Mouse (Mus musculus): ENCODE data around the gene Cdc42. TPM values are rescaled to one million over a fixed set of nuclear protein-coding genes. Genes with fewer than 3 reads are reported as not detected.

The Cdc42 gene
- polyA plus RNA-seq, 1 experiment from 2014 or later, result 632 TPM

DNA sequence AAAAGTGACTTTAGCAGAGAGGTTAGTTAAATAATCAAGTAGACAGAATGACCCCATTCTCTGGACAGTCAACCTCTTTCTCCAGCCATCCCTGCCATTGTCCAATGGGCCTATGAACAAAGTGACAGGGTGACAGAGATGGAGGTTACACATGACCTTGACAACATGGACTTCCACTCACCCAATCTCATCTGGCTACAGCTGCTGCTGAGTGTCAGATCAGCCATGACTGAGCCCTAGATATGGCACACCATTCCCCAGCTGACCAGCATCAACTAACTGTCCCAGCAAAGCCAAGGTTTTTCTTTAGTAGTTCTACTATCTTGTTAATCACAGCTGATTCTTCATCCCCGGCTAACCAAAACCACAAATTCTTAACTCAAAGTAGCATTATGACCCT is 14.7 kb downstream of the Cdc42 start:
- Histone ChIP-seq H3K4me2 (ENCODE audit: low read length) (no peak overlapping the region), H3K4me1 (replicated peaks; ENCODE audit: control insufficient read depth, insufficient read depth, low read length) (no peaks in the 10 kb centered on the region; the same call in 1 of the 2 replicates), H3K27ac (ENCODE audit: low read depth) (no peak overlapping the region), H3K4me3 (ENCODE audit: low read depth, low read length) (no peak overlapping the region), H3K9me3 (ENCODE audit: control insufficient read depth, low read length) (no peaks in the 10 kb centered on the region), H3K36me3 (ENCODE audit: control insufficient read depth, insufficient read depth, low read length) (peaks cover 33% of the 10 kb centered on the region), H3K27me3 (replicated peaks; ENCODE audit: control insufficient read depth, insufficient read depth, low read length) (no peaks in the 10 kb centered on the region), H3K9ac (ENCODE audit: low read length) (no peak overlapping the region)
- DNase-seq (ENCODE audit: low spot score), result no peak
- 90% methylated on average over 1 of the region's 1 CpGs for whole genome bisulfite sequencing
- no peak for ATAC-seq (replicated peaks; ENCODE audit: low FRiP score, low TSS enrichment, low read depth)

DNA sequence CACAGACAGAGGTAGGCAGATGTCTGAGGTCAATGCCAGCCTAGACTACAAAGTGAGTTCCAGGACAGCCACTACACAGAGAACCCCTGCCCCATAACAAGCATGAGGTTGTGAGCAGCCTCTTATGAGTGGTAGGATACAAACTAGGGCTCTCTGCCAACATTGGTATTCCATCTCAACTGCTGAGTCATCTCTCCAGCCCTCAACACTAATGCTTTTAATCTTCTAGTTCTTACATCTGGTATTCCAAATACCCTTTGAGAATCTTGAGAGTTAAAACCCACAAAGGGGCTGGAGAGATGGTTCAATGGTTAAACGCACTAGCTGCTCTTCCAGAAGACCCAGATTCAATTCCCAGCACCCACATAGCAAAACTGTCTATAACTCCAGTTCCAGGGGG is 18.1 kb downstream of the Cdc42 start:
- no peaks in the 10 kb centered on the region for H3K27me3 ChIP-seq (replicated peaks; ENCODE audit: control insufficient read depth, insufficient read depth, low read length)
- ATAC-seq (replicated peaks; ENCODE audit: low FRiP score, low TSS enrichment, low read depth) (no peak), DNase-seq (ENCODE audit: low spot score) (no peak)
- peaks cover 26% of the 10 kb centered on the region for H3K36me3 ChIP-seq (ENCODE audit: control insufficient read depth, insufficient read depth, low read length)
- H3K4me3 ChIP-seq (ENCODE audit: low read depth, low read length), result no peak overlapping the region
- WGBS, result 82% methylated on average over 1 of the region's 1 CpGs
- no peak overlapping the region for H3K9ac ChIP-seq (ENCODE audit: low read length)
- H3K27ac ChIP-seq (ENCODE audit: low read depth), result no peak overlapping the region
- H3K9me3 ChIP-seq (ENCODE audit: control insufficient read depth, low read length), result no peaks in the 10 kb centered on the region
- no peak overlapping the region for H3K4me2 ChIP-seq (ENCODE audit: low read length)
- no peaks in the 10 kb centered on the region; the same call in 1 of the 2 replicates for H3K4me1 ChIP-seq (replicated peaks; ENCODE audit: control insufficient read depth, insufficient read depth, low read length)

DNA sequence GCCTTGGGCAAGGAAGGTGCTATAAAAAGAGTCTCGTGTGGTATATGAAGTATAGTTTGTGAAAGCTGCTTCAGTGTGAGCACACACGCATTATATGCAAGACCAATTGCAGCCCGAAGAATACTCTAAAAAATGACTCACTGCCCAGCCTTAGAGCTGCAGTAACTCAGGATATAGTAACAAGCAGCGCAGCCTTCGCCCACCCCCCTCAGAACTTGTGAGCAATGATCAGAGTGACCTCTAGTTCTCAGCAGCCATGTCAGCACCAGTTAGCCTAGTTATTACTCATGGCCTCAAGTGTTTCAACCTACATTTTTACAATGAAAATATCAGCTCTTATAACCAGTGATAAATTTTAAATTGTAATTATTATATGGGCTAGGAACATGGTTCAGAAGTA is 21.1 kb downstream of the Cdc42 start:
- ATAC-seq (replicated peaks; ENCODE audit: low FRiP score, low TSS enrichment, low read depth), result no peak

DNA sequence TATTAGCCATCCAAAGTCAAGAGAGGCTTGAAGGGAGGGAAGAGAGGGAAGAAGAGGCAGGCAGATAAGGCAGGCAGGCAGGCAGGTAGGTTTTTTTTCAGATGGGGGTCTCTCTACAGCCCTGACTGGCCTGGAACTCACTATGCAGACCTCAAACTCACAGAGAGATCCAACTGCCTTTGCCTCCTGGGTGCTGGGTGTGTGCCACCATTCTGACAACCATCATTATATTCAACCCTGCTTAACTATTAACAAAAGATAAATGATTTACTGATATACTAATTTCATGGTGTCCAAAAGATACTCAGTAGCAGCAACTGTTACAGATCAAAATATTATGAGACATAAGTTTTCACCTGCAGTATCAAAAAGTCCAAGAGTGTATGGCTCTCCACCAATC is 25.5 kb downstream of the Cdc42 start:
- no peak for ATAC-seq (replicated peaks; ENCODE audit: low FRiP score, low TSS enrichment, low read depth)
- H3K4me2 ChIP-seq (ENCODE audit: low read length), result no peak overlapping the region
- no peaks in the 10 kb centered on the region for H3K9me3 ChIP-seq (ENCODE audit: control insufficient read depth, low read length)
- H3K27me3 ChIP-seq (replicated peaks; ENCODE audit: control insufficient read depth, insufficient read depth, low read length), result no peaks in the 10 kb centered on the region
- no peak overlapping the region for H3K9ac ChIP-seq (ENCODE audit: low read length)
- H3K4me1 ChIP-seq (replicated peaks; ENCODE audit: control insufficient read depth, insufficient read depth, low read length), result no peaks in the 10 kb centered on the region
- no peak for DNase-seq (ENCODE audit: low spot score)
- H3K36me3 ChIP-seq (ENCODE audit: control insufficient read depth, insufficient read depth, low read length), result peaks cover 89% of the 10 kb centered on the region
- no peak overlapping the region for H3K27ac ChIP-seq (ENCODE audit: low read depth)
- H3K4me3 ChIP-seq (ENCODE audit: low read depth, low read length), result no peak overlapping the region

More for the DNA sequence above, 21.1 kb downstream of the Cdc42 start:
- H3K9ac ChIP-seq (ENCODE audit: low read length), result no peak overlapping the region
- no peak overlapping the region for H3K4me2 ChIP-seq (ENCODE audit: low read length)
- H3K27ac ChIP-seq (ENCODE audit: low read depth), result no peak overlapping the region
- no peaks in the 10 kb centered on the region for H3K27me3 ChIP-seq (replicated peaks; ENCODE audit: control insufficient read depth, insufficient read depth, low read length)
- H3K4me3 ChIP-seq (ENCODE audit: low read depth, low read length), result no peak overlapping the region
- H3K36me3 ChIP-seq (ENCODE audit: control insufficient read depth, insufficient read depth, low read length), result peaks cover 46% of the 10 kb centered on the region
- H3K9me3 ChIP-seq (ENCODE audit: control insufficient read depth, low read length), result no peaks in the 10 kb centered on the region
- no peaks in the 10 kb centered on the region; the same call in 1 of the 2 replicates for H3K4me1 ChIP-seq (replicated peaks; ENCODE audit: control insufficient read depth, insufficient read depth, low read length)
- DNase-seq (ENCODE audit: low spot score), result no peak
- 86% methylated on average over 5 of the region's 5 CpGs for WGBS

DNA sequence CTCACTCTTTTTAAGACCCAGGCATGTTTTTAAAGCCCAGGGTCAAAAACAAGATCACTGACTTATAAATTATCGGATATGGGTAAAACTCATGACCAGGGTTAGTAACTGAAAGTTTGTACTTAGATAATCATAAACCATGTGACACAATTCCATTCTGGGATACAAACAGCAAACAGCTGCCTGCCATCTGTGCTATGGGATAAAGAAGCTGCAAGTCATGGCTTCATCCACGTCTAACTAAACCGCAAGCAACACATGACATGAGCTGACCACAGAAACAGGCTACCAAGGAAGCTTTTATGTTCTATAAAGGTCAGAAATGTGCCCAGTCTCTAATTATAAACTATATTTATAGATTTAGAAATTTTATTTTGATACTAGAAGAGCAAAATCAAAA is 31.0 kb downstream of the Cdc42 start:
- 80% methylated on average over 3 of the region's 3 CpGs for WGBS
- Histone ChIP-seq H3K4me3 (ENCODE audit: low read depth, low read length) (no peak overlapping the region), H3K27me3 (replicated peaks; ENCODE audit: control insufficient read depth, insufficient read depth, low read length) (no peaks in the 10 kb centered on the region), H3K9me3 (ENCODE audit: control insufficient read depth, low read length) (no peaks in the 10 kb centered on the region), H3K4me2 (ENCODE audit: low read length) (no peak overlapping the region), H3K27ac (ENCODE audit: low read depth) (no peak overlapping the region), H3K4me1 (replicated peaks; ENCODE audit: control insufficient read depth, insufficient read depth, low read length) (no peaks in the 10 kb centered on the region), H3K9ac (ENCODE audit: low read length) (no peak overlapping the region), H3K36me3 (ENCODE audit: control insufficient read depth, insufficient read depth, low read length) (peaks cover 88% of the 10 kb centered on the region)
- no peak for ATAC-seq (replicated peaks; ENCODE audit: low FRiP score, low TSS enrichment, low read depth)
- DNase-seq (ENCODE audit: low spot score), result no peak

DNA sequence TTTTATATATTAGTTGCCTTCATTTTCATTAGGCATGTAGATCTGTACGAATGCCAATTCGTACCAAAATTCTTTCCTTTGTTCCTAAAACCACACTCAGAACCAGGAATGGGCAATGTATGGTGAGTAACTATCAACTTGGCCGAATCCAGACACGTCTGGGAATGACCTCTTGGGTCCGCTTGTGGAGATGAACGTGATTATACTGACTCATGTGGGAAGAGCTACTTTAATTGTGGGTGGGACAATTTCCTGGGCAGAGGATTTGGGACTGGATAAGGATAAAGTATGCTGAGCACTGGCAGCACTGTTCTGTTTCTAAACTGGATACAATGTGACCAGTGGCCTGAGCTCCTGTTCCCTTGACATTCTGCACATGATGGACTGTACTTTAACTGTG is 32.6 kb downstream of the Cdc42 start:
- H3K27me3 ChIP-seq (replicated peaks; ENCODE audit: control insufficient read depth, insufficient read depth, low read length), result no peaks in the 10 kb centered on the region
- H3K4me1 ChIP-seq (replicated peaks; ENCODE audit: control insufficient read depth, insufficient read depth, low read length), result no peaks in the 10 kb centered on the region
- H3K27ac ChIP-seq (ENCODE audit: low read depth), result no peak overlapping the region
- H3K4me3 ChIP-seq (ENCODE audit: low read depth, low read length), result no peak overlapping the region
- no peak overlapping the region for H3K9ac ChIP-seq (ENCODE audit: low read length)
- WGBS, result 87% methylated on average over 6 of the region's 6 CpGs
- ATAC-seq (replicated peaks; ENCODE audit: low FRiP score, low TSS enrichment, low read depth) (no peak), DNase-seq (ENCODE audit: low spot score) (no peak)
- H3K36me3 ChIP-seq (ENCODE audit: control insufficient read depth, insufficient read depth, low read length), result peaks cover 89% of the 10 kb centered on the region
- H3K9me3 ChIP-seq (ENCODE audit: control insufficient read depth, low read length), result no peaks in the 10 kb centered on the region
- H3K4me2 ChIP-seq (ENCODE audit: low read length), result no peak overlapping the region

DNA sequence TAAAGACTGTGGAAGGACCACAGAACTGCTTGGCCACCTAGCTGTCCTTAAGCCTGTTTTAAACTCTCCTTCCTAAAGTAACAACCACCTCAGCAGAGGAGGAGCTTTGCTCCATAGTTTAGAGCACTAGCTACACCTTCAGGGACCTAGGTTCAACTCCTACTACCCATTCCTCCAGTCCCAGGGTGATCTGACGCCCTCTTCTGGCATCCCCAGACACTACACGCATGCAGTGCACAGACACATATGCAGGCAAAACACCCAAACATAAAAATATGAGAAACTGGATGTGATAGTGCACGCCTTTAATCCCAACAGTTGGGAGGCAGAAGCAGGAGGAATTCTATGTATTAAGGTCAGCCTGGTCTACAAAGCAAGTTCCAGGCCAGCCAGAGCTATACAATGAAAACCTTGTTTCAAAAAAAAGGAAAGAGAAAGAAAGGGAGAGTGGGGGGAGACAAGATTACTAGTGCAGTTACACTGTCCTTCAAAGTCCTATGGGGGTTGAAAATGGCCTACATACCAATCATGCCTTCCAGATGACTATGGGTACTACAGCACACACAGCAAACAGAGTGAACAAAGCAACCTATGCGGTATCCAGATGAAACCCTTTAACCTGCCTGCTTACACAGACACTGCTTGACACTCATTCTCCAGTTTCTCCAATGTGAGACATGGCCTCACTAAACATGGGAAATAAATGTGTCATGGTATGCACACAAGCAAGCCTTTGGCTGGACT is 41.3 kb downstream of the Cdc42 start:
- no peak for ATAC-seq (replicated peaks; ENCODE audit: low FRiP score, low TSS enrichment, low read depth)
- peaks cover 46% of the 10 kb centered on the region for H3K36me3 ChIP-seq (ENCODE audit: control insufficient read depth, insufficient read depth, low read length)
- no peak overlapping the region for H3K27ac ChIP-seq (ENCODE audit: low read depth)
- H3K4me3 ChIP-seq (ENCODE audit: low read depth, low read length), result no peak overlapping the region
- no peak for DNase-seq (ENCODE audit: low spot score)
- H3K27me3 ChIP-seq (replicated peaks; ENCODE audit: control insufficient read depth, insufficient read depth, low read length), result no peaks in the 10 kb centered on the region
- no peak overlapping the region for H3K9ac ChIP-seq (ENCODE audit: low read length)
- H3K9me3 ChIP-seq (ENCODE audit: control insufficient read depth, low read length), result no peaks in the 10 kb centered on the region
- WGBS, result 78% methylated on average over 4 of the region's 4 CpGs
- H3K4me1 ChIP-seq (replicated peaks; ENCODE audit: control insufficient read depth, insufficient read depth, low read length), result peaks cover 25% of the 10 kb centered on the region
- no peak overlapping the region for H3K4me2 ChIP-seq (ENCODE audit: low read length)

DNA sequence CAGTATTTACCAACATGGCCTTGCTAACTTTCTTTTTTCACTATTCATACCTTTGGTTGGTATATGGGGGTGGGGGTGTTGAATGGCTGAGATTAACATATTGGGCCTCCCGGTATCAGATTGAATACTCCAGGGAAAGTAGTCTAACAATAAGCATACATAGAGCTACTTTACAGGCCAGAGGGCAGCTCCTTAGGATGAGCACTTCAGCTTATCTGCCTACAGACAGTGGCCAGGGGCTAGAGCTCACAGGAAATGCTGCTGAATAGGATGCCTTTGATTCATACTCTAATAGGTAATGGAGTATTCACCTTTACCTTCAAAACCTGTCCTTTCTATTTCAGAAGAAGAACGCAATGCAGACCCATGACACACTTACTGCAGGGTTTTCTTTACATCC is 42.5 kb downstream of the Cdc42 start:
- Histone ChIP-seq H3K27me3 (replicated peaks; ENCODE audit: control insufficient read depth, insufficient read depth, low read length) (no peaks in the 10 kb centered on the region), H3K9me3 (ENCODE audit: control insufficient read depth, low read length) (no peaks in the 10 kb centered on the region), H3K4me3 (ENCODE audit: low read depth, low read length) (no peak overlapping the region), H3K4me1 (replicated peaks; ENCODE audit: control insufficient read depth, insufficient read depth, low read length) (peaks cover 25% of the 10 kb centered on the region), H3K9ac (ENCODE audit: low read length) (no peak overlapping the region), H3K4me2 (ENCODE audit: low read length) (no peak overlapping the region), H3K36me3 (ENCODE audit: control insufficient read depth, insufficient read depth, low read length) (peaks cover 36% of the 10 kb centered on the region), H3K27ac (ENCODE audit: low read depth) (no peak overlapping the region)
- 80% methylated on average over 2 of the region's 2 CpGs for whole genome bisulfite sequencing
- no peak for DNase-seq (ENCODE audit: low spot score)
- no peak for ATAC-seq (replicated peaks; ENCODE audit: low FRiP score, low TSS enrichment, low read depth)

DNA sequence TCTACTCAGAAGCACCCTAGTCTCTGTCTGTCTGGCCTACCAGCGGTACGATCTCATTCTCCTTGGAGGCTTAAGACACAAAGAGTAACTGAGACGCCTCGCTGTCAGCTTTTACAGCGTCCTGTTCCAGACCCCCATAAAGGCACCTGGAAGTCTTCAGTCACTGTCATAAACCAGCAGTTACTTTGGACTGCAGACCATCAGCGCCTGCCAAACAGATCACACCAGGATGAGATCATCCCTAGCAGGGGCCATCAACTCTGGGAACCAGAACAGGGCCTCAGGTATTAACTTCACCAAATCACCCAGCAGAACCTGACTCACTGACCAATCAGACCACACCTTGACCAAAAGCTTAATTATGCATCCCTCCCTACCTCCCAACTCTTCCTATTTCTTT is 43.0 kb downstream of the Cdc42 start:
- Histone ChIP-seq H3K36me3 (ENCODE audit: control insufficient read depth, insufficient read depth, low read length) (peaks cover 36% of the 10 kb centered on the region), H3K27ac (ENCODE audit: low read depth) (no peak overlapping the region; the same call in 1 of the 2 replicates), H3K27me3 (replicated peaks; ENCODE audit: control insufficient read depth, insufficient read depth, low read length) (no peaks in the 10 kb centered on the region), H3K4me3 (ENCODE audit: low read depth, low read length) (no peak overlapping the region), H3K9ac (ENCODE audit: low read length) (no peak overlapping the region), H3K4me1 (replicated peaks; ENCODE audit: control insufficient read depth, insufficient read depth, low read length) (peaks cover 25% of the 10 kb centered on the region), H3K4me2 (ENCODE audit: low read length) (no peak overlapping the region), H3K9me3 (ENCODE audit: control insufficient read depth, low read length) (no peaks in the 10 kb centered on the region)
- DNase-seq (ENCODE audit: low spot score), result no peak
- 17% methylated on average over 6 of the region's 6 CpGs for WGBS
- no peak for ATAC-seq (replicated peaks; ENCODE audit: low FRiP score, low TSS enrichment, low read depth)

All from intestine, embryonic 14.5 days (tissue).